16 mouse cellular contexts compared by ENCODE assay signal in genomic region chr9:15261980-15262379, GRCm38 (mm10). TPM values are rescaled to one million over a fixed set of nuclear protein-coding genes. Genes with fewer than 3 reads are reported as not detected.
"Had no signal": no experiment of that assay in that cellular context is flagged by ENCODE, and none has a peak within 500 bp of the region (broad histone marks: within the 10 kb centered on the region; RNA-seq: fewer than 3 reads in every experiment).

No protein-coding gene starts in this region.

- H3K4me2 ChIP-seq: liver, embryonic 12.5 days; lung, embryonic 14.5 days; midbrain, embryonic 11.5 days; midbrain, embryonic 13.5 days; midbrain, embryonic 15.5 days; neural tube, embryonic 12.5 days had no signal

- ATAC-seq: liver, embryonic 12.5 days; midbrain, embryonic 13.5 days; midbrain, embryonic 15.5 days had no signal

- H3K27me3 ChIP-seq: liver, embryonic 12.5 days; midbrain, embryonic 13.5 days; midbrain, embryonic 15.5 days; neural tube, embryonic 12.5 days had no signal

- H3K9ac ChIP-seq: liver, embryonic 12.5 days; liver, embryonic 14.5 days; lung, embryonic 14.5 days; midbrain, embryonic 13.5 days; midbrain, embryonic 15.5 days; neural tube, embryonic 12.5 days had no signal

- H3K4me3 ChIP-seq: liver, embryonic 12.5 days; midbrain, embryonic 13.5 days; midbrain, embryonic 15.5 days; neural tube, embryonic 12.5 days had no signal

- H3K9me3 ChIP-seq: liver, embryonic 12.5 days; midbrain, embryonic 13.5 days; midbrain, embryonic 15.5 days; neural tube, embryonic 12.5 days had no signal

- H3K27ac ChIP-seq: liver, embryonic 12.5 days; liver, embryonic 14.5 days; midbrain, embryonic 13.5 days; midbrain, embryonic 15.5 days; neural tube, embryonic 12.5 days had no signal

- DNase-seq: lung, adult 18-20 months; lung, embryonic 14.5 days; lung, postnatal 10 days; lung, postnatal 4 days; right cerebral cortex, postnatal 14 days; thymus, adult 2 months; thymus, postnatal 25 days; thymus, postnatal 4 days had no signal

- H3K4me1 ChIP-seq: liver, embryonic 12.5 days; midbrain, embryonic 13.5 days; midbrain, embryonic 15.5 days; neural tube, embryonic 12.5 days had no signal

RNA-seq across cellular contexts. Expression of gene Vstm5, which starts 23.1 kb away (rescaled TPM):
- total RNA-seq: megakaryocyte, adult 5-6 weeks; monocyte, adult 5-6 weeks had no signal
